Mouse (Mus musculus) cortical plate, adult 2 months (tissue): ENCODE measurements around the gene Senp3. TPM values are rescaled to one million over a fixed set of nuclear protein-coding genes. Genes with fewer than 3 reads are reported as not detected.
A peak's percentile ranks its signal among the peaks of the same experiment; 100 is the strongest.

Experiments used
- H3K27ac ChIP-seq: fragments of 200-500 bp; 2 replicates; pipeline ENCODE4 v1.5.1; 2012; ENCODE audit warnings: low read length, control low read depth, inconsistent platforms; ENCODE audit not compliant: insufficient read depth
- H3K4me1 ChIP-seq: fragments of 200-500 bp; 2 replicates; pipeline ENCODE4 v1.6.1; 2011; ENCODE audit warnings: low read length; ENCODE audit not compliant: control insufficient read depth, insufficient read depth
- H3K4me3 ChIP-seq: fragments of 200-500 bp; 2 replicates; pipeline ENCODE4 v1.5.1; 2011; ENCODE audit warnings: mild to moderate bottlenecking, low read length, control low read depth; ENCODE audit not compliant: insufficient read depth
- CTCF ChIP-seq: fragments of 200-500 bp; IDR thresholded peaks from 2 replicates; pipeline ENCODE4 v1.5.1; 2011; ENCODE audit warnings: mild to moderate bottlenecking, control low read depth, low read length; ENCODE audit not compliant: insufficient read depth; ENCODE audit errors: extremely low read depth
- POLR2A ChIP-seq: fragments of 200-500 bp; IDR thresholded peaks from 2 replicates; pipeline ENCODE4 v1.6.1; 2011; ENCODE audit warnings: mild to moderate bottlenecking, low read length, control low read depth; ENCODE audit not compliant: insufficient read depth; ENCODE audit errors: extremely low read depth
- polyA plus RNA-seq: library from polyadenylated mRNA; depleted of rRNA; stranded (reverse); fragments of >200 nt; gene quantifications from 2 replicates; pipeline ENCODE4 v1.2.3, GENCODE M21; 2012

Senp3 gene
- polyA plus RNA-seq, 1 experiment: 133 TPM

DNA sequence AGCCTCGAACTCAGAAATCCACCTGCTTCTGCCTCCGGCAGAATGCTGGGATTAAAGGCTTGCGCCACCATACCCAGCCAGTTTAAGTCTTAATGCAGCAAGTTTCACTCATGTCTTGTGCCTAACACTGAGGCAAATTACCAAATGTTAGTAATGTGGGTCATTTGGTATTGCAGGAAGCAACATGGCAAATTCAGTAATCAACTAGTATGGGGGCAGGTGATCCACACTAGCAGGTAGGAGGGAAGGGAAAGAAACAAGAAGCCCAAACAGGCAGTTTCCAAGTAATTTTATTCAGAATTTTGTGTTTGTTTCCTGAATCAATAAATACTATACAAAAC, 15.2 kb downstream of the Senp3 start:
- TF ChIP-seq CTCF (no peak), POLR2A (no peak)
- H3K4me1 ChIP-seq: no peaks in the 10 kb centered on the region; the same call in 1 of the 2 replicates
- H3K27ac ChIP-seq: no peak overlapping the region
- H3K4me3 ChIP-seq: no peak overlapping the region

DNA sequence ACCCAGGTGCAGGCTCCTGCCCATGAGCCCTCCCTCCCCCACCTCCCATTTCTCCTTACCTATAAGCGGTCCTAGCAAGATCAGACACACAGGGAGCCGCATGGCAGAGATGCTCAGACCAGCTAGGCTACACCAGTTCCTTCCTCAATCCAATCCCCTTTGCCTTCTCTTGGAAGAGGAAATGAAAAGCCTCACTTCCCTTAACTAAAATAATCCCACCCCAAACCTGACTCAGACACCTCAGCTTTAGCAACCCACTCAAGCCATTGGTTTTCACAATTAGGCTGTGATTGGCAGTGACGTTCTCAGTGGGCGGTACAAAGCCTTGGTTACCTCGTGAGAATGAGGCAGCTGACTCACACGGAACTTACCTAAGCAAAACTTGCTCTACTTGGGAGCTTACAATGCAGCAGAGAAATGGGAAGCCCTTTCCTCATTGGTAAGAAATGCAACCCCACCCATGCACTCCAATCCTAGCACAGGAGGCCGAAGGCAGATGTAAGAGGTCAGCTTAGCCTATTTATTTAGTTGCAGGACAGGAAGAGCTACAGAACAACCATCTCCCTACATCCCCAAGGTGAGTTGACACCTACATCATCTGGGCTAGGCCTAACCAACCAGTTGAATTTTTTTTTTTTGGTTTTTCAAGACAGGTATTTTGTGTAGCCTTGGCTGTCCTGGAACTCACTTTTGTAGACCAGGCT, 15.8 kb downstream of the Senp3 start, which contains the start of gene Cd68:
TSS of gene Cd68 (minus strand) at position 193 of the 704 bp plus-strand sequence.
- H3K27ac ChIP-seq: peak within 1 kb of the TSS; percentile 9; the same call in 1 of the 2 replicates
- peak; percentile 21; the same call in 1 of the 2 replicates for TF ChIP-seq POLR2A
- TF ChIP-seq CTCF: no peak
- H3K4me1 ChIP-seq: no peaks in the 10 kb centered on the region; the same call in 1 of the 2 replicates
- no peak within 1 kb of the TSS for H3K4me3 ChIP-seq

DNA sequence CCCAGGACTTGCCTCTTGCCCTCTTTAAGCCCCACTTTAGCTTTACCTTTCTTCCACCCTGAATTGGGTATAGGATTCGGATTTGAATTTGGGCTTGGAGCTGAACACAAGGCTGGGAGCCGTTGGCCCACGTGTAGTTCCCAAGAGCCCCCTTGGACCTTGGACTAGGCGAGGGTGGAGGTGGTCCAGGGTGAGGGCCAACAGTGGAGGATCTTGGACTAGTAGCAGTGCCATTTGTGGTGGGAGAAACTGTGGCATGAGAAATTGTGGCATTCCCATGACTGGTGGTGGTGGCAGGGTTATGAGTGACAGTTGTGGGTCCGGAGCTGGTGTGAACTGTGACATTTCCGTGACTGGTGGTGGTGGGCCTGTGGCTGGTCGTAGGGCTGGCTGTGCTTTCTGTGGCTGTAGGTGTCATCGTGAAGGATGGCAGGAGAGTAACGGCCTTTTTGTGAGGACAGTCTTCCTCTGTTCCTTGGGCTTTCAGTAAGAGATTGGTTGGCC, 16.4 kb downstream of the Senp3 start:
- Histone ChIP-seq H3K27ac (peak overlapping the region; percentile 9; the same call in 1 of the 2 replicates), H3K4me3 (no peak overlapping the region), H3K4me1 (no peaks in the 10 kb centered on the region; the same call in 1 of the 2 replicates)
- TF ChIP-seq POLR2A (no peak), CTCF (no peak)

DNA sequence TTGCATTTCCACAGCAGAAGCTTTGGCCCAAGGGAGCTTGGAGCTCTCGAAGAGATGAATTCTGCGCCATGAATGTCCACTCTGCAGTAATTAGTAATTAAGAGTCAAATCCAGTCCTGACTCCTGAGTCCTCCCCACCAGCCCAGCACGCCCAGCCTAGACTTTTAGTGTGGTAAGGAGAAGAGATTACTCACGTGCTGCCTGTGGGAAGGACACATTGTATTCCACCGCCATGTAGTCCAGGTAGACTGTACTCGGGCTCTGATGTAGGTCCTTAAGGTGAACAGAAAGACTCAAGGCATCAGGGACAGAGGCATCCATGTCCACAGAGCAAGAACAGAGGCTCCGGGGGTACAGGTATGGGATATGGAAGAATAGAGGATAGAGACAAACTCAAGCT, 17.0 kb downstream of the Senp3 start:
- TF ChIP-seq POLR2A (no peak), CTCF (no peak)
- no peaks in the 10 kb centered on the region for H3K4me1 ChIP-seq

DNA sequence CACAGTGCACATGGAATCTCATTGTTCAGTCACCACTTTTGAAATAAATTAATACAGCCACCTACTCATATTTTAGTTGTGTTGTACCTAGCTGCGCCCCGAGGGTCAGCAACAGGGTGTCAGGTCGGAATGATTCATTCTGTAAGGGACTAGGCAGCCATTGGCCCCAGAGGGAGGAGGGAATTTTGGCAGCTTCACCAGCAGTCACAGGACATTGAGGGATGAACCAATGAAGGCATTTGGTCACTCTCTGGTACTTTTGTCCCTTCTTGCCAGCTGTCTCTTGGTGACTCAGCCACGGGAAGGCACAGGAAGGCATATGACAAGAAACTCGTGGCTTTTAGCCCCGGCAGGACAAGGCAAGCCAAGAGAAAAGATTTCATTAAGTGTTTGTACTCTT, 18.1 kb downstream of the Senp3 start:
- TF ChIP-seq CTCF: no peak
- Histone ChIP-seq H3K4me3 (no peak overlapping the region), H3K4me1 (no peaks in the 10 kb centered on the region), H3K27ac (no peak overlapping the region)

More for the DNA sequence above, 17.0 kb downstream of the Senp3 start:
- Histone ChIP-seq H3K4me3 (no peak overlapping the region), H3K27ac (no peak overlapping the region)

DNA sequence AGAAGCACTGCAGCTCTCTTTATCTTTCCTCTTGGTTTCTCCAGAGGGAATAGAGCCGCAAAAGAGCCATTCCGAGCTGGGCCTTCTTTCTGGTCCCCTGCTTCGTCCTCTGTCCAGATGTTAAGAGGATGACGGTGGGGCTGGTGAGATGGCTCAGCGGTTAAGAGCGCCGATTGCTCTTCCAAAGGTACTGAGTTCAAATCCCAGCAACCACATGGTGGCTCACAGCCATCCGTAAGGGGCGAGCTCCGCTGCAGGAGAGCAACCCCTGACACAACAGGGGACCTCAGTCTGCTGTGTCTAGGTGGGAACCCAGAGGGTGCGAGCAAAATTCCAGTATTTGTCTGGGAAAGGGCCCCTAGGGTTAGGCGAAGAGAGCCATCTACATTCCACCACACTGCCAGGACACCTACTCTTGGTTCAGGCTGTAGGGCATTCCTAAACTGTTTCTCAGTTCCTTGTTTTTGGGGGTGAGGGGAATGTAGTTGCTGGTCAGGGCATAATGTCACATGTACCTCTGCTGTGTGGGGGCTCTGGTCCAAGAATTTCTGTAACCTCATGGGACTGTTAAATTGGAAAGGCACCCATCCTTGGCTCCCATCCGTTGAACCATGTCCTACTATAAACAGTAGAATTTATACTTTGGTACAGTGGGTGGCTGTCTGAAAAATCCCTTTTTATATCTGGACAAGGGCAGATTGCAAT, 18.8 kb downstream of the Senp3 start:
- Histone ChIP-seq H3K4me3 (peak overlapping the region; percentile 78), H3K4me1 (no peaks in the 10 kb centered on the region), H3K27ac (peak overlapping the region; percentile 64)
- TF ChIP-seq POLR2A (no peak), CTCF (no peak)

DNA sequence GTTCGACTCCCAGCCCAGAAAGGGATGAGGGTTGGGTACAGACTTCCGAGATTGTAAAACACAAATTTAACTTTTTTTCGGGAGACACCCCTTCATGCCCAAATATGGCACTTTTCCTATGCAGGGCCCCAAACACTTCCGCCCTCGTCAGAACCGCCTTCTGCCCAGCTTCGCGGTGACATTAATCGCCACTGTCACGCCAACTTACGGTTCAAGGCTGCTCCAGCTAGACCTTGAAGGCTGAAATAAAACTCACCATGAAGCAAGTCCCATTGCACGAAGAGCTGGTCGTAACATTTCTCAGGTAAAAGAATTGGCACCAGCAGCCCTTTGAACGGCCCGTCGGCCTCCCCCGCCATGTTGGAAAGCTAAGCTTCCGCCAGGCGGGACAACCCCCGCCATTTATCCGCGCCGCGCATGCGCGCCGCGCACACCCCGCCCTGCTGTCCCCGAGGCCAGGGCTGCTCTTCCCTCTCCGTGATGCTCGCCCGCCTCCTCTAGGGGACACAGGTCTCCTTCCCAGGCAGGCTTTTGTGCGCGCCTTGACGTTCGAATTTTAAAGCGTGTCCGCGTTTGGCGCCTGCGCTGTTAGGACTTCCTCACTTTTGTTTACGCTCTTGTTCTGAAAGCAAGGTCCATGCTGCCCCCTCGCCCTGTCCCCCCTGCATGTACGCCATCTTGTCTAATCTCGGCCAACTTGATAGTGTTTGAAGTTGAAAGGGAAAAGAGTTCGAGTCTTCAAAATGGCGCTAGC, 19.5 kb downstream of the Senp3 start, which contains the start of gene Mpdu1:
TSS of gene Mpdu1 (minus strand) at position 430 of the 754 bp plus-strand sequence.
- peak within 1 kb of the TSS; percentile 78 for H3K4me3 ChIP-seq
- no peak for TF ChIP-seq CTCF
- TF ChIP-seq POLR2A: 0 out of 2 replicates have a peak, but pooled peaks have one; percentile 76
- peak within 1 kb of the TSS; percentile 91 for H3K27ac ChIP-seq
- H3K4me1 ChIP-seq: no peaks in the 10 kb centered on the region

DNA sequence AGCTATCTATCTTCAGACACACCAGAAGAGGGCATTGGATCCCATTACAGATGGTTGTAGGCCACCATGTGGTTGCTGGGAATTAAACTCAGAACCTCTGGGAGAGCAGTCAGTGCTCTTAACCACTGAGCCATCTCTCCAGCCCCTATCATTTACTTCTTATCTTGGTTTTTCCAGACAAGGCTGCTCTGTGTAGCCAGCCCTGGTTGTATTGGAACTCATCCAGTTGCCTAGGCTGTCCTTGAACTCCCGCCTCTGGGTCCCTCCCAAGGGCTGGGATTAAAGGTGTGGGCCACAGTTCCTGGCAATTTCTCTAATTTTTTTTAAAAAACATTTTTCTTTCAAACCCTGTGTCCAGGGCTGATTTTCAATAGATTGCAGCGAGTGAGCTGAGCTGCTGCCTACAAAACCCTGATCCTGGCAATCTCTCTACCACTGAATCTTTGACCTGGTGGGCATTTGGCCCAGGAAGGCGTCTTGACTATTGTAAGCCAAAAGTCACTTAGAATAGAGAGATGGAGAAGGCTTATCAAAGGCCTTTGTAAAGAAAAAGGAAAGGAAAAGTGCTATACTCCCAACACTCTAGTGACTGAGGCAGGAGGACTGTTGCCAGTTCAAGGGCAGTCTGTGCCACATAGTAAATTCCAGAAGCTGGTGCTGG, 20.5 kb downstream of the Senp3 start:
- H3K27ac ChIP-seq: no peak overlapping the region
- TF ChIP-seq CTCF (no peak), POLR2A (no peak)
- H3K4me1 ChIP-seq: no peaks in the 10 kb centered on the region
- peak overlapping the region; percentile 78; the same call in 1 of the 2 replicates for H3K4me3 ChIP-seq

DNA sequence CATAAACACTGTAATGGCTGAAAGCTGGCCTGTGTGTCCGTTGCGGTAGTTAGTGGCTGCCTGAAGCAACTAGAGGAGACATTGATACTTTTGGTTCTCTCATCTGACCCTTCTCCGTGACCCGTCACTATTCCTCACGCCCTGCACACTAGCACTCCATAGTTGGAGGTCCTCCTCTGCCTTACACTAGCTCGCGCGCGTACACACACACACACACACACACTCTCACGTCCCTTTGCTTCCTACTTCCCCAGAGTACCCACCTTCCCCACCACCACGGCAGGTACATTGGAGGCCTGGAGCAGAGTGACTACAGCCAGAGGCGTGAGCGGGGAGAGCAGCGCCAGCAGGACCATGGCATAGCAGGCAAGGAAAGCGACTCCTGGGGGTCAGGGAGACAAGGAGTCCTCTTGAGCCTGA, 24.4 kb downstream of the Senp3 start:
- H3K4me1 ChIP-seq: no peaks in the 10 kb centered on the region
- no peak overlapping the region for H3K4me3 ChIP-seq
- H3K27ac ChIP-seq: no peak overlapping the region
- TF ChIP-seq CTCF (no peak), POLR2A (no peak)
